Mouse (Mus musculus): ENCODE measurements around the gene Sec14l1. TPM values are rescaled to one million over a fixed set of nuclear protein-coding genes. Genes with fewer than 3 reads are reported as not detected.
A peak's percentile ranks its signal among the peaks of the same experiment; 100 is the strongest.

Sec14l1 gene
- polyA plus RNA-seq, 1 experiment: 46.1 TPM

- peaks cover 22% of the 10 kb centered on the region for H3K4me1 ChIP-seq
- H3K4me3 ChIP-seq (replicated peaks): no peak overlapping the region
Observed at GRCm38 (mm10) chr11:117148893-117149685, 34.1 kb downstream of the Sec14l1 start.

GRCm38 (mm10) chr11:117150467-117150966, 35.5 kb downstream of the Sec14l1 start:
- TF ChIP-seq FLI1 (IDR thresholded peaks at IDR 0.05; ENCODE audit: low read length): no peak
- TF ChIP-seq GATA1 (IDR thresholded peaks at IDR 0.05; ENCODE audit: borderline replicate concordance, low read length): no peak
- H3K4me3 ChIP-seq (replicated peaks): no peak overlapping the region
- H3K27me3 ChIP-seq (replicated peaks): no peaks in the 10 kb centered on the region
- no peaks in the 10 kb centered on the region for H3K9me3 ChIP-seq
- H3K4me1 ChIP-seq: peaks cover 20% of the 10 kb centered on the region
- peaks cover 97% of the 10 kb centered on the region for H3K36me3 ChIP-seq (replicated peaks; ENCODE audit: low read length)

More at GRCm38 (mm10) chr11:117148893-117149685, 34.1 kb downstream of the Sec14l1 start:
- Histone ChIP-seq H3K27me3 (replicated peaks) (no peaks in the 10 kb centered on the region), H3K36me3 (replicated peaks; ENCODE audit: low read length) (peaks cover 97% of the 10 kb centered on the region), H3K9me3 (no peaks in the 10 kb centered on the region)
- no peak for TF ChIP-seq GATA1 (IDR thresholded peaks at IDR 0.05; ENCODE audit: borderline replicate concordance, low read length)
- TF ChIP-seq FLI1 (IDR thresholded peaks at IDR 0.05; ENCODE audit: low read length): no peak

- Histone ChIP-seq H3K27me3 (replicated peaks) (no peaks in the 10 kb centered on the region), H3K4me3 (replicated peaks) (no peak overlapping the region), H3K4me1 (peaks cover 20% of the 10 kb centered on the region), H3K36me3 (replicated peaks; ENCODE audit: low read length) (peaks cover 97% of the 10 kb centered on the region), H3K9me3 (no peaks in the 10 kb centered on the region)
- no peak for TF ChIP-seq FLI1 (IDR thresholded peaks at IDR 0.05; ENCODE audit: low read length)
- no peak for TF ChIP-seq GATA1 (IDR thresholded peaks at IDR 0.05; ENCODE audit: borderline replicate concordance, low read length)
Observed at GRCm38 (mm10) chr11:117151461-117151860, 36.5 kb downstream of the Sec14l1 start.

- peaks cover 97% of the 10 kb centered on the region for H3K36me3 ChIP-seq (replicated peaks; ENCODE audit: low read length)
Observed at GRCm38 (mm10) chr11:117152541-117152940, 37.6 kb downstream of the Sec14l1 start.

GRCm38 (mm10) chr11:117153553-117153952, 38.6 kb downstream of the Sec14l1 start:
- Histone ChIP-seq H3K9me3 (no peaks in the 10 kb centered on the region), H3K4me3 (replicated peaks) (no peak overlapping the region), H3K4me1 (peaks cover 20% of the 10 kb centered on the region), H3K27me3 (replicated peaks) (no peaks in the 10 kb centered on the region), H3K36me3 (replicated peaks; ENCODE audit: low read length) (peaks cover 97% of the 10 kb centered on the region)
- TF ChIP-seq FLI1 (IDR thresholded peaks at IDR 0.05; ENCODE audit: low read length): no peak
- TF ChIP-seq GATA1 (IDR thresholded peaks at IDR 0.05; ENCODE audit: borderline replicate concordance, low read length): no peak

More at GRCm38 (mm10) chr11:117152541-117152940, 37.6 kb downstream of the Sec14l1 start:
- H3K4me3 ChIP-seq (replicated peaks): no peak overlapping the region
- H3K9me3 ChIP-seq: no peaks in the 10 kb centered on the region
- TF ChIP-seq FLI1 (IDR thresholded peaks at IDR 0.05; ENCODE audit: low read length): no peak
- TF ChIP-seq GATA1 (IDR thresholded peaks at IDR 0.05; ENCODE audit: borderline replicate concordance, low read length): no peak
- H3K27me3 ChIP-seq (replicated peaks): no peaks in the 10 kb centered on the region
- H3K4me1 ChIP-seq: peaks cover 20% of the 10 kb centered on the region

- H3K9me3 ChIP-seq: no peaks in the 10 kb centered on the region
- no peak for TF ChIP-seq GATA1 (IDR thresholded peaks at IDR 0.05; ENCODE audit: borderline replicate concordance, low read length)
- no peak for TF ChIP-seq FLI1 (IDR thresholded peaks at IDR 0.05; ENCODE audit: low read length)
- peaks cover 97% of the 10 kb centered on the region for H3K36me3 ChIP-seq (replicated peaks; ENCODE audit: low read length)
- peak overlapping the region; percentile 72 for H3K4me3 ChIP-seq (replicated peaks)
- no peaks in the 10 kb centered on the region for H3K27me3 ChIP-seq (replicated peaks)
- peaks cover 20% of the 10 kb centered on the region for H3K4me1 ChIP-seq
Observed at GRCm38 (mm10) chr11:117154088-117154815, 39.3 kb downstream of the Sec14l1 start.

- Histone ChIP-seq H3K36me3 (replicated peaks; ENCODE audit: low read length) (peaks cover 82% of the 10 kb centered on the region), H3K9me3 (no peaks in the 10 kb centered on the region), H3K27me3 (replicated peaks) (peaks cover 2% of the 10 kb centered on the region), H3K4me3 (replicated peaks) (no peak overlapping the region), H3K4me1 (peaks cover 16% of the 10 kb centered on the region)
- no peak for TF ChIP-seq FLI1 (IDR thresholded peaks at IDR 0.05; ENCODE audit: low read length)
- TF ChIP-seq GATA1 (IDR thresholded peaks at IDR 0.05; ENCODE audit: borderline replicate concordance, low read length): no peak
Observed at GRCm38 (mm10) chr11:117156725-117157124, 41.8 kb downstream of the Sec14l1 start.

GRCm38 (mm10) chr11:117158343-117158742, 43.4 kb downstream of the Sec14l1 start:
- H3K9me3 ChIP-seq: no peaks in the 10 kb centered on the region
- no peak overlapping the region for H3K4me3 ChIP-seq (replicated peaks)
- peaks cover 67% of the 10 kb centered on the region for H3K36me3 ChIP-seq (replicated peaks; ENCODE audit: low read length)
- H3K27me3 ChIP-seq (replicated peaks): peaks cover 12% of the 10 kb centered on the region
- H3K4me1 ChIP-seq: peaks cover 15% of the 10 kb centered on the region
- no peak for TF ChIP-seq GATA1 (IDR thresholded peaks at IDR 0.05; ENCODE audit: borderline replicate concordance, low read length)
- TF ChIP-seq FLI1 (IDR thresholded peaks at IDR 0.05; ENCODE audit: low read length): no peak

GRCm38 (mm10) chr11:117159257-117159945, 44.4 kb downstream of the Sec14l1 start:
- H3K4me3 ChIP-seq (replicated peaks): no peak overlapping the region
- peaks cover 4% of the 10 kb centered on the region for H3K4me1 ChIP-seq
- peaks cover 58% of the 10 kb centered on the region for H3K36me3 ChIP-seq (replicated peaks; ENCODE audit: low read length)
- peaks cover 17% of the 10 kb centered on the region for H3K27me3 ChIP-seq (replicated peaks)
- no peaks in the 10 kb centered on the region for H3K9me3 ChIP-seq
- TF ChIP-seq GATA1 (IDR thresholded peaks at IDR 0.05; ENCODE audit: borderline replicate concordance, low read length) (no peak), FLI1 (IDR thresholded peaks at IDR 0.05; ENCODE audit: low read length) (no peak)
